Mouse (Mus musculus): Measurements from ENCODE around the gene Edn1.

The Edn1 gene

GRCm38 (mm10) chr13:42301161-42301721 is at the start of gene Edn1:
Gene Edn1 (plus strand): TSS chr13:42301476.
- in situ Hi-C loops (cut with MboI; ENCODE audit: unreplicated experiment in 2 of 2) = loop anchor here in 1 of 2 experiments (5.0 kb wide), 1 partner anchor 594 kb away; no protein-coding TSS in a partner anchor

- in situ Hi-C loops (cut with MboI; ENCODE audit: unreplicated experiment in 2 of 2) = no loop called here
Measured at GRCm38 (mm10) chr13:42253821-42254220, 47.5 kb upstream of the Edn1 start.

GRCm38 (mm10) chr13:42255105-42255504 is 46.2 kb upstream of the Edn1 start:
- in situ Hi-C loops (cut with MboI; ENCODE audit: unreplicated experiment in 2 of 2) = no loop called here

- in situ Hi-C loops (cut with MboI; ENCODE audit: unreplicated experiment in 2 of 2) = no loop called here
Measured at GRCm38 (mm10) chr13:42258422-42258821, 42.9 kb upstream of the Edn1 start.

- in situ Hi-C loops (cut with MboI; ENCODE audit: unreplicated experiment in 2 of 2) = no loop called here
Measured at GRCm38 (mm10) chr13:42260667-42261066, 40.6 kb upstream of the Edn1 start.

GRCm38 (mm10) chr13:42270051-42270450 is 31.2 kb upstream of the Edn1 start:
- in situ Hi-C loops (cut with MboI; ENCODE audit: unreplicated experiment in 2 of 2) = no loop called here

- in situ Hi-C loops (cut with MboI; ENCODE audit: unreplicated experiment in 2 of 2) = no loop called here
Measured at GRCm38 (mm10) chr13:42276774-42277454, 24.4 kb upstream of the Edn1 start.

GRCm38 (mm10) chr13:42277751-42278150 is 23.5 kb upstream of the Edn1 start:
- in situ Hi-C loops (cut with MboI; ENCODE audit: unreplicated experiment in 2 of 2) = no loop called here

- in situ Hi-C loops (cut with MboI; ENCODE audit: unreplicated experiment in 2 of 2) = no loop called here
Measured at GRCm38 (mm10) chr13:42285896-42286295, 15.4 kb upstream of the Edn1 start.

- in situ Hi-C loops (cut with MboI; ENCODE audit: unreplicated experiment in 2 of 2) = no loop called here
Measured at GRCm38 (mm10) chr13:42286768-42287167, 14.5 kb upstream of the Edn1 start.

GRCm38 (mm10) chr13:42292593-42292992 is 8.7 kb upstream of the Edn1 start:
- in situ Hi-C loops (cut with MboI; ENCODE audit: unreplicated experiment in 2 of 2) = no loop called here

GRCm38 (mm10) chr13:42298302-42298701 is 3.0 kb upstream of the Edn1 start:
- in situ Hi-C loops (cut with MboI; ENCODE audit: unreplicated experiment in 2 of 2) = loop anchor here in 1 of 2 experiments (5.0 kb wide), 1 partner anchor 586 kb away; no protein-coding TSS in a partner anchor

GRCm38 (mm10) chr13:42298766-42299165 is 2.5 kb upstream of the Edn1 start:
- in situ Hi-C loops (cut with MboI; ENCODE audit: unreplicated experiment in 2 of 2) = loop anchor here in 1 of 2 experiments (5.0 kb wide), 1 partner anchor 586 kb away; no protein-coding TSS in a partner anchor

- in situ Hi-C loops (cut with MboI; ENCODE audit: unreplicated experiment in 2 of 2) = loop anchor here in 1 of 2 experiments (5.0 kb wide), 1 partner anchor 593 kb away; no protein-coding TSS in a partner anchor
Measured at GRCm38 (mm10) chr13:42300567-42300966, 709 bp upstream of the Edn1 start.

GRCm38 (mm10) chr13:42301961-42302861 is 935 bp downstream of the Edn1 start:
- in situ Hi-C loops (cut with MboI; ENCODE audit: unreplicated experiment in 2 of 2) = loop anchor here in 1 of 2 experiments (5.0 kb wide), 1 partner anchor 595 kb away; no protein-coding TSS in a partner anchor

GRCm38 (mm10) chr13:42303180-42303929 is 2.1 kb downstream of the Edn1 start:
- in situ Hi-C loops (cut with MboI; ENCODE audit: unreplicated experiment in 2 of 2) = loop anchor here in 1 of 2 experiments (5.0 kb wide), 1 partner anchor 596 kb away; no protein-coding TSS in a partner anchor

GRCm38 (mm10) chr13:42304139-42304538 is 2.9 kb downstream of the Edn1 start:
- in situ Hi-C loops (cut with MboI; ENCODE audit: unreplicated experiment in 2 of 2) = loop anchor here in 1 of 2 experiments (5.0 kb wide), 1 partner anchor 597 kb away; no protein-coding TSS in a partner anchor

GRCm38 (mm10) chr13:42306870-42307800 is 5.9 kb downstream of the Edn1 start:
- in situ Hi-C loops (cut with MboI; ENCODE audit: unreplicated experiment in 2 of 2) = no loop called here

All from v-Abl transformed pro-B cells (cell line).